Mouse (Mus musculus) CD4-positive, CD25-positive, alpha-beta regulatory T cell, adult 4 months (primary cell): Measurements from ENCODE around the gene Tmc6. TPM values are rescaled to one million over a fixed set of nuclear protein-coding genes. Genes with fewer than 3 reads are reported as not detected.
"Not testable (repeated sequence)": the region's sequence is repeated elsewhere in the genome, so short reads cannot be mapped to it uniquely, and the experiment has no call there.

ENCODE experiments used
- ATAC-seq: one replicate; pipeline ENCODE4 v1.8.0; 2017
- polyA plus RNA-seq, 2 experiments: library from polyadenylated mRNA; unstranded; fragments of 100-300 nt; shearing (Covaris generic); gene quantifications; one replicate each; pipeline ENCODE4 v1.2.1; 2017

The Tmc6 gene
- 100 to 1,000 TPM in 1 of 2 experiments, 10 to 100 TPM in 1; 85.5 to 146 TPM for polyA plus RNA-seq

DNA sequence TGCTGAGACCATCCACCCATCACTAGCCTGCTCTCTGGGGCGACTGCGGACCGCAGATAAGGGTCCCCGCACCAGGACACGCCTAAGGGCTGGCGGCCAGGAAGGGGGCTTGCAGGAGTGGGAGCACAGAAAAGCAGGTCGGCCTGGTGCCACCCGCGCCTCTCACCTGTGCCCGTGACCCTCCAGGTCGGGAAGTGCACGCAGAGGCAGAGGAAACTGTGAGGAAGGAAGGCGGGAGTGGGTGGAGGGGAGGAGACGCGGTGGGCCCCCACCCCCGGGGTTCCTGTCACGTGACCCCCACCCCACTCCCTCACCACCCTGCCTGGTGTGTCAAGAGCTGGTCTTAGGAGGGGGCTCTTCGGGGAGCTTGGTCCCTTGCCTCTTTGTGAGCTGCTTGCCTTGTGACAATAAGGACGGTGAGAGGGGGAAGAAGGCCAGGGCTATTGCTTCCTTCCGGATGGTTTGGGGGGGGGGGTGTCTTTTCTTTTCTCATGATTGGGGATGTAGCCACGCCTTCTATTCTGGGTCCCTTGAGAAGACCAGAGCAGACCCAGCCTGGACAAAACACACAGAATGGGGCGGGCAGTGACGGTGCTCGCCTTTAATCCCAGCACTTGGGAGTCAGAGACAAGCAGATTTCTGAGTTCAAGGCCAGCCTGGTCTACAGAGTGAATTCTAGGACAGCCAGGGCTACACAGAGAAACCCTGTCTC, at the start of gene Tmc6, which contains the start of gene Tmc8:
TSS of gene Tmc6 (minus strand) at position 206 of the 712 bp plus-strand sequence.
TSS of gene Tmc8 (plus strand) at position 84 of the 712 bp plus-strand sequence.
- ATAC-seq = peak; percentile 35

DNA sequence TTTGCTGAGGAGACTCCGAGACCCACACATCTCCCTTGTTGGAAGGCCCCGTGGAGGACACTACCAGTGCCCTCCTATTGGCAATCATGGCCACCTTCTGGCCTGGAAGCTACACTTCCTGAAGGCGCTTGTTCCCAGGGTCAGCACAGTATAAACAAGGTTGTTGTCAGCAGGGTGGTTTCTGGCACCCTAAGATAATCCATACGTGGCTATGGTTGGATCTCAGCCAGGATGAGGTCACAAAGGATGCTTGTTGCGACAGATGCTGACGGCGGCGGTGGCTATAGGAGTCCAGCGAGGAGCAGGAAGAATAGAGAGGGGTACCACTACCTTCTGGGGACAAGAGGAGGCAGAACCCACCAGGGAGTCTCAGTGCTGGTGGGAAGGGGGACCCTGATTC, 48.4 kb upstream of the Tmc6 start:
- no peak for ATAC-seq

DNA sequence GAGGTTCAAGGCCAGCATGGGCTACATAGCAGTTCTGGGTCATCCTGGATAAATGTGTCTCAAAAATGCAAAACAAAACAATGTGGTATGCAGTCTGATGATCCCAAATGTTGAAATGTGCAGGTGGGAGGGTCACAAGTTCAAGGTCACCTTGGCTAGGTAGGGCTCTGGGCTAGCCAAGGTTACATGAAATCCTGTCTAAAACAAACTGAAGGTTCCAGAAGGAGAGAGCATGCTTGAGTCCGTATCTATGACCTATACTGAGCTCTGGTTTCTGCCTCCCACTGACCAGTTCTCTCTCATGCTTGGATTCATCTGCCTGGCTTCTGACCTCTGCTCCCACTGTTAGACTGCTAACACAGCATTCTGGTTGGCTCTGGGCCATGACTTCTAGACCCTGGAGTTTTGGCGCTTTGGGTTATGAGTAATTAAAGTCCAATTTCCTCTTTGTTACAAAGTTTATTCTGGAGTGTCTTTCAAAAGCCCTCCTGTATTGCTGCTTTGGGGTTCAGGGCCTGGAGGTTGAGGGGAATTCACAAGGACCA, 47.7 kb upstream of the Tmc6 start:
- no peak for ATAC-seq

DNA sequence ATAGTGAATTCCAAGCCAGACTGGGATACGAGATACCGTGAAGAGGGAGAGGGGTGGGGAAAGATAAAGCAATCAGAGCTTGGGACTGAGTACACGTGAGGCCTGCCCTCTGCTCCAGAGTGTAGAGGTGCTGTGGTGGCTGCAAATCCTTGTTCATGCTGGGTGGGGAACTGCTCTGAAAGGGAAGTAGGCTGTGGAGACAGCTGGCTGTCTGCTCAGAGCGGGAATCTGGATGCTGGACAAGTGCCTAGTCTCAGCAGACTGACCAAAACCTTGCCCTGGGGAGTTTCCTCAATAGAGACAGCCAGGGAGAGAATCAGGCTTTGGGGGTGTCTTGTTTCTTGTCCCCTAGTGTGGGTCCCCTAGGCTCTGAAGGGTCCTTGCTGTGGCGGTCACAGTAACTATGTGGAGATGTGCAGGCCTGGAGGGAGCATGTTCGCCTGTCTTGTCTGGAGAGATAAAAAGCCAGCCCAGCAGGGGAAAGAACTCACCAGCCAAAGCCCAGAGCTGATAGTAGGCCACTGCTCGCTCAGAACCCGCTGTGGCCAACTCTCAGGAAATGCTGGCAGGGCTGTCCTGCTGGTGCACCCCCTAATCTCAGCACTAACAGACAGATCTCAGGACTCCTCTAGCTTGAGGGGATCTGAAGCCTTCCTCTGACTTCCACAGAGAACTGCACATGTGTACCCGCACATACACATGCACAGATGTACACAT, 47.0 kb upstream of the Tmc6 start:
- no peak for ATAC-seq

DNA sequence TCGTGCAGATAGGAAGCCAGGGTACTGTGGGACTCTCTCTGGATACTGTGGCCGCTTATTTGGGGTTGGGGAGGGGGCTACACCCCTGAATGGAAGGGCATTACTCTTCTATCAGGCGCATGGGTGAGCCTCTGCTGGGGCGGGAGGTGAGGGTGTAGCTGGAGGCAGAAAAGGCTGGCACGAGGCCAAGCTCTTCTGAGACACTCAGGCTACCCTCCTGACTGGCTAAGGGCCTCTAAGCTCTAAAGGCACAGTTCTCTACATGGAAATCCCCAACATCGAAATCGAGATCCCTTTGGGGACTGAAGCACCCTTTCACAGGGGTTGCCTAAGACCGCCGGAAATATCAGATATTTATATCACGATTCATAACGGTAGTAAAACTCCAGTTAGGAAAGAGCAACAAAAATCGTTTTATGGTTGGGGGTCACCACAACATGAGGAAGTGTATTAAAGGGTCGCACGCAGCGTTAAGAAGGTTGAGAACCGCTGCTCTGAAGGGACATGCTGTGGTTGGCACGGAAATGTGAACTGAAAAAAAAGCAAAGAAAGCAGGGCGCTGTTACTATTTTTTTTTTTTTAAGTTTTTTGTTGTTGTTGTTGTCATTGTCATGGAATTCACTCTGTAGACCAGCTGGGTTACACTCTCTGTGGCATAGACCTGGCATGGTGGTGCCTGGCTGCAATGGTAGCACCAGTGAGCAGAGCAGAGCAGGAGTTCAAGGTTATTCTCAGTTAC, 46.3 kb upstream of the Tmc6 start:
- peak; percentile 55 for ATAC-seq

DNA sequence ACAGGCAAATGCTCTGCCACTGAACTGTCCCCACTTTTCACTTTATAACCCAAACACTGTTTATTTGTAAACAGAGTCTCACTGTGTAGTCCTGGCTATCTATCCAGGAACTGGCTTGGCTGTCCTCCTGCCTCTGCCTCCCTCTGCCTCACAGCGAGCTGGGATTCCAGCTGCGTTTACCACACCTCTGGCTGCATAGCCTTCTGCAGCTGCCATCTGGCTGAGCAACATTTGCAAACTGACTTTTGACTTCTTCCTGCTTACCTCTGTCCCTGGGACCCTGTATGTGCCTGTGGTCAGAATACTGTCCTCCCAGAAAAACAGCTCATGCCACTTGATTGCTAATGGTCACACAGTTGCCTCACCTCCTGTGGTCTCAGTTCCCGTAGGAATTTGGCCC, 45.4 kb upstream of the Tmc6 start:
- no peak for ATAC-seq

DNA sequence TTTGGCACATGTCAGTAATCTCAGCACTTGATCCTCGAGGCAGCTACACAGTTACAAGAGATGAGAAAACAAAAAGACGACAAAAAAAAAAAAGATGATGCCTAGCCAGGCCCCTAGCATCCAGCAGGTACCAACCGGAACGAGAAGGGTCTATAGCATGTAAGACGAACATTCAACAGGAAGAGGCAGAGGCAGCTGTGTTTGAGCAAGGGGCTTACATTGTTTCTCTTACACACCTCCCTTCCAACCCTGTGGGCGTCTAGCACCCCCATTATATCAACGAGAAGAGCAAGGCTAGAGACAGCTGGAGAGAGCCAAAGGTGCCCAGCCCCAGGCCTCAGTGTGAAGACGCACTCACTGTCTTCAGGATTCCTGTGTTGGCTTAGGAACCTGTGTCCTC, 44.9 kb upstream of the Tmc6 start:
- no peak for ATAC-seq

DNA sequence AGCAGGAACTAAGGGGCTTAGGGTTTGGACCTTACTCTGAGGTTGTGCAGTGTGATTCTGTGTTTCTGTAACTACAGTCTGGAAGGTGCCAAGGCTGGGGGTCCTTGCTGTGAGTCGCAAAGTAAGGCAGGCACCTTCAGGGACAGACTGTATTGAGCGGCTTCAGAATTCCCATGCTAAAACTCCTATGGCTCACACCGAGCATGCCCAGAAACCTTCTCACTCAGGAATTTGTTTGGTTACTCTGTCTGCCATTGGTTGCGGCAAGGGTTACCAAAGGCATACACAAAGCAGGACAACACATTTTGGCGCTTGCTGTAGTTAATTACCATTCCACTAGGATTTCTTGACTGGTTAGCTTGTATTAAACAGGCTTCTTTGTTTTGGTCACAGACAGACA, 44.2 kb upstream of the Tmc6 start:
- ATAC-seq = no peak

DNA sequence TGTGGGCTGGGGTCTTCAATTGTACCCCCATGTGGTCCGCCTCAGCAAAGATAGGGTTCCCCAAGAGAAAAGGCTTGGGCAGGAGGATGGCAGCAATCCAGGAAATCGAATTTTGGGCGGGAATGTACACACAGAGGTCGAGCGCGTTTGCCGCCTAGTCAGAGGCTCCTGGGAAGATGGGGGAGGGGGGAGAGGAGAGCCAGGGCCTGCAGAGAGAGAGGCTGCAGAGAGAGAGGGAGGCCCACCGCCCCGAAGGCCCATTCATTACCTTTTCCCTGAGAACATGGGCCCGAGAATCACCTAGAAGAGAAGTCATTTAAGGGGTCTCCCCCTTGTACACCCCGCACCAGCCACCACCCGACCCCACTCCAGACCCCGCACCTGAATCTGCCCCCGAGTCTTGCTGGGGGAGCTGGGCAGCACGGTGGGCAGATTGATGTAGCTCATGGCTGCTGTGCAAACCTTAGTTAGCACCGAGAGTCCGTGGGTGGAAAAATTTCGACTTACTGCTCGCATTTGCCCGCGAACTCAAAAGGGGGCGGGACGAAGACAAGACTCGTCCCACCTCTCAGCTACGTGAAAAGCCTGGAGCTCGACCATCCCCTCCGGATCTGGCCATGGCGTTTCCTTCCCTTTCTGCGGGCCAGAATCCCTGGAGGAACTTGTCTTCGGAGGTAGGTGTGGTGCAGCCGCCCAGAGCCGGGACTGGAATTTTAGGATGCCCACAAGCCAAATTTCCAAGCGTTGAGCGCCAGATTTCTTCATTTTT, 43.5 kb upstream of the Tmc6 start, which contains the start of the genes Afmid and Tk1:
TSS of gene Afmid (plus strand) at position 592 of the 769 bp plus-strand sequence.
TSS of gene Tk1 (minus strand) at position 760 of the 769 bp plus-strand sequence.
- ATAC-seq = peak; percentile 22

DNA sequence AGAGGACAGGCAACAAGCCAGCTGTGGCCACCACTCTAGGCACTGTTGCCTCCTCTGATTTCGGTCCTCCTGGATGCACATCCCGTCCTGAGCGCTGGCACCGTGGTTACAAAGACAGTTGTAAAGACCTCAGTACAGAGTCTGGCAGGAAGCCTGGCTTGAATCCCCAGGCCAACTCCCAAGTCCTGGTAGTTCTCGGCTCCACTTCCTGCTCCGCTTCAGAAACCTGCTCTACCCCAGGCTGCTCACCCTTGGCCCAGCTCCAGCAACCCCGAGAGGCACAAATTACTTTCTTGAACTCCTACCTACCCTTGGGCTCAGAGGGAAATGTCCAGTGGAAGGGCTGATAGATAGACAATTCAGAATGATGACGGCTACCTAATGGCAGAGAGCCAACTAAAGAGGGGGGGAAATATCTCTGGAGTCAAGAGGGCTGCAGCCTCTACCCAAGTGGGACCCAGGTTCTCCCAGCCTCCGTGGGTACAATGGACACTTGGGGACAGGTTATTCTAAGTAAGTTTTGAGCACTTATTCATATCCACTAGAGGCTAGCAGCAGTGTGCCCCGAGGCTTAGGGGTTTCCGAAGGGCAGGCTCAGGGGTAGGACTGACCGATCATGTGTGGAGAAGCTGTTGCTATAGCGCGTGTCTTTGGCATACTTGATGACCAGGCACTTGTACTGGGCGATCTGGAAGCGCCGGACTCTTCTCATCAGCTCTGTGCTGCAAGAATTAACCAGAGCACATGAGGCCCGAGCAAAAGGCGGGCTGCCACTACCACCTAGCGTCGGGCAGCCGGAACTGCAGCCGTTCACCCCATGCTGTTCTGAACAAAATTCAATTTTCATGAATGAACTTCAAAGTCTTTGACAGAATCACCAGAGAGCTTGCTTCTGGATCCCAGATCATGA, 42.3 kb upstream of the Tmc6 start:
- ATAC-seq = peak; percentile 46

DNA sequence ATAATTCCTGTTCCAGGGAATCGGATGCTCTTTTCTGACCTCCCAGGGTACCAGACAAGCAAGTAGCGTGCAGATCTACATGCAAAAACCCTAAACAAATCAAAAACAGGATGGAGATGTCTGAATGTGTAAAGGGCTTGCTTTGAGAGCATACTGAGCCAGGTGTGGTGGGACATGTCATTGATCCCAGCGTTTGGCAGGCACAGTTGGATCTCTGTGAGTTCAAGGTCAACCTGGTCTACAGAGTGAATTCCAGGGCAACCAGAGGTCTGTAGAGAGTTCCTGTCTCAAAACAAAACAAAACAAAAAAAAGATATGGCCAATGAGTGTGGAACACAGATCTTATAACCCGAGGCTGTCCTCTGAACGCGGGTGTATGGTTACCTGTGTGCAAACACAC, 41.4 kb upstream of the Tmc6 start:
- ATAC-seq = no peak

DNA sequence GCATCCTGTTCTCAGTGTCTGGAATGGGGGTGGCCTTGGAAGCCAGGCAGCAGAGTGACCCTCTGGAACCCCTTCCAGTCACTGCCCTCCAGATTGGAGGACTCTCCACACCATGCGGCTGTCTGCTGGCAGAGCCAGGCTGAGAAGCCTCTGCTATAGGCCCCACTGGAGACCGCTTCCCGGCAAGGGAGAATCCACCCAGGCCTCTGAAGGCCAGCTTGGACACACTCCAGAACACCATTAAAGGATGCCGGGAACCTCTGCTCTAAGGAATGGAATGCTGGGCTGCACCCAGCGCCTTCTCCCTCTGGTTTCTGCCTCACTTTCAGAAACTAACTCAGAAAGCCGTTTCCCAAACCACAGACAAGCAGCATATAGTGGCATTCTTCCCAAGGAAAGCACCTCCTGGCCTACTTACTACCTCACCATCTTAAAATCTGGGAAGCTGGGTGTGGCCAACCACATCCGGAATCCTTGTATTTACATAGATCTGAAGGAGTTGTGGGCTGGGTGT, 40.8 kb upstream of the Tmc6 start:
- no peak for ATAC-seq

DNA sequence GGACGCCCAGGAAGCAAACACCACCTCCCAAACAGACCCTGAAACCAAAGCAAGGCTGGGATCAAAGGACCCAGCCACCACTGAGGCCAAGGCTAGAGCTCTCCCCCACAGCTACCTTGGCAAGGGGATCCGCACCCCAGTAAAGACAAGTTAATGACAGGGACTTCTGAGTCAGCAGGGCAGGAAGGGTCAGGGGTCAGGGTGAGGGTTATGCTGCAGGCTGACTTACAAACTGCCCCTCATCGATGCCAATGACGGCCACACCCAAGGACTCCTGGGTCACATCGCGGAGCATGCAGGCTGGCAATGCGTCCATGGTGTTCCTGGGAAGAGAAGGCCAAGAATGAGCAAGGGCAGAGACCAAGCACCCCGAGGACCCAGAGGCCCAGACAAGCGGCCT, 39.9 kb upstream of the Tmc6 start:
- no peak for ATAC-seq

DNA sequence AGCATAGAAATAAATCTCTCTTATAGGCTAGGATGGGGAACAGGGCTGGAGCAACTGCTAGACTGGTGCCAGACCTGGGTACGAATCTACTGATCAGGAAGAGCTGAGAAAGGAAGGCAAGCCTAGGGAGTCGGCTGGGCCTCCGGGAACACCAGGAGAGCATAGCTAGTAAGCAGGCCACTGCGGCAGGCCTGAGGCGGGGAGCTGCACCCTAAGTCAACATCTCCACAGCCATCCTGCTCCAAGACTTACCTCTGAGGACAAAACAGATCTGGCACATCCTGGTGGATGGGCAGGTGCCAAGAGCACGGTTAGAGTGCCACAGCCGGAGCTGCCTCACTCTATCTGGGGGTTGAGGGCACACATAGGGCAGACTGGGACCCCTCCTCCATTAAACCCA, 38.2 kb upstream of the Tmc6 start:
- no peak for ATAC-seq

DNA sequence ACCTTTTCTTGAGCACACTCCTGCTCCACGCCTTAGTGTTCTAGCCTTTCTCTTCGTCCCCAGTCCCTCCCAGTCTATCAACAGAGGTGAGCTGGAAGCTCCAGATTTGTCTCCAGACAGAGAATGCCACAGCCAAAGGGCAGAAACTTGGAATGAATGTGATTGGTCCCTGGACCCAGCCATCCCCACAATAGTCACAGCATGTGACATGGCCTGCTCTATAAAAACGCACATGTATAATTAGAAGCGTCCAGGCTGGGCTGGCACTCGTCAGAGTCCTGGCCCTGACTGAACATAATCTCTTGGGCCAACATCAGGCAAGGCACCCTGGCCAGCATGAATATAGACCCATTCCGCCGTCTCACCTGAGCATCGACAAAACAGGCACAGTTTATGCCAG, 37.1 kb upstream of the Tmc6 start:
- no peak for ATAC-seq

DNA sequence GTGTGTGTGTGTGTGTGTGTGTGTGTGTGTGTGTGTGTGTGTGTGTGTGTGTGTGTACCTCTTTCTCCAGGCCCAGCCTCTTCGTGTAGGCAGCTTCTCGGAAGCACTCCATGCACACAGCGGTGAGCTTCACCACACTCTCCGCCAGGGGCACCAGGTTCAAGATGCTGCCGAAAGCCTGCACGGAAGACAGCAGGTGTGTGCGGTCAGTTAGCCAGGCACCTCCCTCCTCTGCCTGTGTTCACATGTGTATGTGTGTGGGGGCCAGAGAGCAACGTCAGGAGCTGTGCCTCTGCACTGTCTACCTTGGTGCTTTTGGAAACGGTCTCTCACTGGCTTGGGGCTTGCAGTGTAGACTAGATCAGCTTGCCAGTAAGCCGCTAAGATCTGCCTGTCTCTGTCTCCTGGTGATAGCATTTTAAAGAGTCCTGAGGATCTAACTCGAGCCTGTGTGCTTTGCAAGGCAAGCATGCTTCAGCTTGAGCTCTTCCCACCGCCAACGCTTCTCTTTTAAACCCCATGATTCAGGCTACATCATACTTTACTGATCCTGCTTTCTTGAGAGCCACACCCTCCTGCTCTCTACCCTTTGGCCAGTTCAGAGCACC, 34.5 kb upstream of the Tmc6 start:
- peak; percentile 41 for ATAC-seq

DNA sequence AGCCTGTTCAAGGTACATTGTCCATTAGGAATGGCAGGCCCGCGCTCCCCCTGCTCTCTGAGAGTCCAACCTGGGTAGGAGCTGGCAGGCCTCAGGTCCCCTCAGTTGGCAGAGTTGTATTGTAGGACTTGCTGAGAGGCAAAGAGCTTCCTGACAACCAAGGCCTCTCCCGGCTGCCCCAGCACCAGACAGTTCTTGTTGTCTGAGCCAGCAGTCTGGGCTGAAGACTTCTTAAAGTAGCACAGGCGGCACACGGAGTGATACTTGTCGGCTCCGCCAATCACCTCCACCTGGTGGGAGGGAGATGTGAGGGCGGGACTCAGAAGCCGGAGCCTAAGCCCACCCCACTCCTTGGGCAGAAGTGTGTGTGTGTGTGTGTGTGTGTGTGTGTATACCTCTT, 33.9 kb upstream of the Tmc6 start:
- not testable (repeated sequence) for ATAC-seq

DNA sequence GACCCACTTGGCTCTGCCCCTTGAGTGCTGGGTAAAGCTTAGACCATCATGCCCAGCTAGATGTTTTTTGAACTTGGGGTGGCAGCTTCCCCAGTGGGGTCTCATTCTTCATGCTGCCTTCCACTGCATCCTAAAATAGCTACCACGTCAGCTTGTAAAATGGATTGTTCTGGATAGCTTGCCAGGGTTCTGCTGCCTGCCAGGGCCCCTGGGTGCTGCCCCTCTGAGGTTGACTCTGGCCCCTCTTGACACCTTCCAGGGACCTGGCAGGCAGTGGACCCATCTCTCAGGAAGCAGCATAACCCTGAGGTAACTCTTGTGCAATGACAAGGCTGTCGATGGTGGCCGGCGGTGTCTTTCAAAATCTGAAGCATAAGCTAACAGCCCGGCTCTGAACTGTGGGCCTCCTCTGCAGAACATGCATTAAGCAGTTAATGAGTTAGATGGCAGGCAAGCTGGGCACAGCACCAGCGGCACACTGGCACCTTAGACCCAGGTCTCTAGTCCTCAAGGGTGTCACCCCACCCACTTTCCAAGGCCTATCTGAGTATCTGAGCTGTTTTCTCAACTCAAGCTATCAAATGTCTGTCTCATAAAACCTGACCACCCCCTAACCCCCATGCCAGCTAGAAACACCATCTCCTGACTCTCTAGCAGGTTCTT, 32.8 kb upstream of the Tmc6 start:
- ATAC-seq = no peak

DNA sequence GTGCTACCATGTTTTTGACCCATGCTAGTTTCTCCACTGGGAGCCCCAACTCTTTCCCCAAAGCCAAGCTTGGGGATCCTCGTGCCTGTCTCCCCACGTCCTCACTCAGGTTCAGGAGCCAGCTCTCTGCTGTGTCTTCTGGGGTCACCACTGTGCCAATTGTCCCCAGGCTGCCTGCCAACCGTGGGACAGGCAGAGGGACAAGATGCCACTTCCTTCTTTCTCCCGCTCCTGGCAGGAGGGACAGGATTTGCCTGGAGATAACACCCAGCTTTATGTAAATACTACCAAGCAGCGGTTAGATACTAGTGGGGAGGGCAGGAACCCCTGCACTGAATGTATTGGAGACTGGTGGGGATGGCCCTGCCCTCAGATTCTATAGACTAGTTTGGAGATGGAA, 31.9 kb upstream of the Tmc6 start:
- ATAC-seq = no peak
